Mouse (Mus musculus) myocyte (in vitro differentiated cells): Measurements from ENCODE around the gene Lrrtm3.

Experiments used
- CEBPB ChIP-seq: IDR thresholded peaks from 2 replicates; pipeline ENCODE4 v1.6.1; 2011; ENCODE audit warnings: mild to moderate bottlenecking, moderate library complexity; ENCODE audit not compliant: poor library complexity, insufficient read depth, severe bottlenecking
- MYOG ChIP-seq, 3 experiments: IDR thresholded peaks; one replicate each; pipeline ENCODE4 v1.6.1; 2011; ENCODE audit warnings: control low read depth in 2 of 3, low read depth in 2 of 3, mild to moderate bottlenecking in 2 of 3; ENCODE audit not compliant: insufficient read length in 2 of 3, control insufficient read depth in 1 of 3, insufficient read depth in 1 of 3
- POLR2A ChIP-seq: IDR thresholded peaks from one replicate; pipeline ENCODE4 v1.6.1; 2011; ENCODE audit warnings: low read depth, mild to moderate bottlenecking, control low read depth, moderate library complexity; ENCODE audit not compliant: insufficient read length
- POLR2AphosphoS2 ChIP-seq: IDR thresholded peaks from one replicate; pipeline ENCODE4 v1.6.1; 2011; ENCODE audit warnings: low read depth, control low read depth; ENCODE audit not compliant: insufficient read length
- TCF12 ChIP-seq: IDR thresholded peaks from one replicate; pipeline ENCODE4 v1.6.1; 2011; ENCODE audit warnings: mild to moderate bottlenecking, control low read depth; ENCODE audit not compliant: poor library complexity, insufficient read depth, severe bottlenecking
- TCF3 ChIP-seq: IDR thresholded peaks from one replicate; pipeline ENCODE4 v1.6.1; 2011; ENCODE audit warnings: low read depth, control low read depth; ENCODE audit not compliant: insufficient read length
- USF1 ChIP-seq: IDR thresholded peaks from one replicate; pipeline ENCODE4 v1.6.1; 2011; ENCODE audit warnings: low read depth, mild to moderate bottlenecking, control low read depth, moderate library complexity

DNA sequence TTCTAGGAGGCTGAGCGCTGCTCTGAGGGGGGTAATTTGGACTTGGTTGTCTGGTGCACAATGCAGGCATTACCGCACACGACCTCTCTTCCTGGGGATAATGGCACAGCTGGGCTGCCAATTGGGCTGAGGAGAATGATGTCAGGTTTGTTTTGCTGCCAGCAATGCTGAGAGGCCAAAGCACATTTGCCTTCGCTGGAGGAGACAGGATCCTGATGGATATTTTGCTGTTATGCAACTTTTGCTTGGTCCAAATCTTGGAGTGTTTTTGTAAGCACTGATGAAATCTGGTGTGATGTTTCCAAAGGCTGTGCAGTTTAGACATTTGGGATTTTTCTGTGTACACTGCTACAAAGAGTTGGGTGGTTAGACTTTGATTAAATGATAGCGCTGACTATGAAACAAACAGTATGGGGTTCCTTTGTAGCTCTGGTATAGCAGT lies 209.6 kb downstream of the Lrrtm3 start:
- no peak for TF ChIP-seq CEBPB
- TF ChIP-seq TCF12, result no peak
- TF ChIP-seq POLR2A, result no peak
- no peak for TF ChIP-seq TCF3
- TF ChIP-seq USF1, result no peak
- TF ChIP-seq POLR2AphosphoS2, result no peak
- TF ChIP-seq MYOG (IDR thresholded peaks at IDR 0.05; ENCODE audit: control insufficient read depth in 1 of 3, insufficient read depth in 1 of 3, insufficient read length in 2 of 3, low read depth in 2 of 3), result no peak
